Mouse (Mus musculus) forebrain, embryonic 13.5 days (tissue): Measurements from ENCODE around the gene Naa25. TPM values are rescaled to one million over a fixed set of nuclear protein-coding genes. Genes with fewer than 3 reads are reported as not detected.

Experiments
- ATAC-seq: fragments of 200-750 bp; cut with Nextera tagmentation; 2 replicates; pipeline ENCODE4 v1.8.0; 2017
- H3K27ac ChIP-seq: fragments of 300-500 bp; sonication (generic); 2 replicates; pipeline ENCODE4 v1.5.1; 2015; ENCODE audit warnings: inconsistent platforms, mild to moderate bottlenecking, moderate library complexity
- H3K27me3 ChIP-seq: fragments of 300-500 bp; sonication (generic); 2 replicates; pipeline ENCODE4 v1.6.1; 2015; ENCODE audit warnings: mild to moderate bottlenecking, inconsistent platforms
- H3K36me3 ChIP-seq: fragments of 300-500 bp; sonication (generic); 2 replicates; pipeline ENCODE4 v1.6.1; 2015; ENCODE audit warnings: mild to moderate bottlenecking, inconsistent platforms; ENCODE audit not compliant: poor library complexity, severe bottlenecking
- H3K4me1 ChIP-seq: fragments of 300-500 bp; sonication (generic); 2 replicates; pipeline ENCODE4 v1.6.1; 2015; ENCODE audit warnings: inconsistent platforms
- H3K4me2 ChIP-seq: fragments of 300-500 bp; sonication (generic); 2 replicates; pipeline ENCODE4 v1.6.1; 2015; ENCODE audit warnings: inconsistent platforms, mild to moderate bottlenecking, moderate library complexity
- H3K4me3 ChIP-seq: fragments of 300-500 bp; sonication (generic); 2 replicates; pipeline ENCODE4 v1.5.1; 2015; ENCODE audit warnings: mild to moderate bottlenecking, inconsistent platforms
- H3K9ac ChIP-seq: fragments of 300-500 bp; sonication (generic); 2 replicates; pipeline ENCODE4 v1.6.1; 2015; ENCODE audit warnings: mild to moderate bottlenecking, inconsistent platforms
- H3K9me3 ChIP-seq: fragments of 300-500 bp; sonication (generic); replicated peaks from 2 replicates; pipeline ENCODE4 v1.6.1; 2016; ENCODE audit warnings: inconsistent platforms
- WGBS: fragments of 180-500 bp; shearing (Covaris S2); methylation state at CpG from one replicate; pipeline ENCODE4 v1.1.7; 2015; 5-methylcytosine and 5-hydroxymethylcytosine counted together
- polyA plus RNA-seq: library from polyadenylated mRNA; unstranded; fragments of >200 nt; fragmentation: Nextera tagmentation; extraction: Ambion mirVana; gene quantifications from 2 replicates; pipeline ENCODE4 v1.2.1, GENCODE M21; 2015

The Naa25 gene
- polyA plus RNA-seq, 1 experiment from 2014 or later: 46.7 TPM

DNA sequence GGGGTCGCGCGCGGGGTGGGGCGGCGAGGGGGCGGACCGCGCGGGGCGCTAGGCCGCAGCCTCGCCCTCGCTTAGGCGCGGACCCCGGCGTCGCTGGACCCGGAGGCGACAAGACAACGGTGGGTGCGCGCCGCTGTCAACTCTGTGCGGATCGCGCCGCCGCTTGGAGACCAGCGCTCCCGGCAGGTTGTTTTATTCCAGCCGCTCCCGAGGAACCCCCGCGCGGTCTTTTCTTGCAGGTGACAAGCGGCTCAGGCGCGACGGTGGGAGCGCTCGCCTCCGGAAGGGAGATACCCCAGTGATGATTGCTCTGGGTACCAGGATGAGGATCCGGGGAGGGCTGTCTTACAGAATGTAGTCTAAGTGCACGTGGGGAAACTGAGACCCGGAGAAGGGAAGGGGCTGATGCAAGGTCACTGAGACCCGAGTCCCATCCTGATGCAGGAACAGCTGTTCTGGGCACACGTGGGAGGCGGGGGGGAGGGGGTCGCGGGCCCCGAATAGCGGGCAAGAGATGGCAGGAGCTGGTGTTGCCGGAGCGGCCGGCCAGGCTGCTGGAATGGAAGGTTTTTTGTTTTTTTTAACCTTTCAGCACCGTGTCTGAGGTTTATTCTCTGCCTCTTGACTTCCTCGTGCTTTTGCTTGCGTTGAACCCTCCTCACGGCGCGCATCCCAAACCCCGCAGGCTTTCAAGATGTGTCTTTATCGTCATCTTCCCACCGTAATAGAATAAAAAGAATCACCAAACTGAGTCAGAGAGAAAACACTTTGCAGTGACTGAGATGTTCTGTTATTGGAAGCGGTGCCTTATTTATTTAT, 619 bp downstream of the Naa25 start:
- no peaks in the 10 kb centered on the region for H3K27me3 ChIP-seq
- H3K4me3 ChIP-seq: peak overlapping the region; percentile 94
- peak overlapping the region; percentile 96 for H3K4me2 ChIP-seq
- H3K4me1 ChIP-seq: peaks cover 20% of the 10 kb centered on the region
- peak overlapping the region; percentile 54 for H3K27ac ChIP-seq
- H3K9me3 ChIP-seq: no peaks in the 10 kb centered on the region
- ATAC-seq: peak; percentile 85
- WGBS: under 1% methylated on average over 67 of the region's 67 CpGs
- peak overlapping the region; percentile 86 for H3K9ac ChIP-seq
- H3K36me3 ChIP-seq: peaks cover 16% of the 10 kb centered on the region; the same call in 1 of the 2 replicates

GRCm38 (mm10) chr5:121398965-121399462, 1.3 kb downstream of the Naa25 start:
- H3K36me3 ChIP-seq: peaks cover 16% of the 10 kb centered on the region; the same call in 1 of the 2 replicates
- peak overlapping the region; percentile 94 for H3K4me3 ChIP-seq
- WGBS: 59% methylated on average over 9 of the region's 9 CpGs
- H3K9ac ChIP-seq: peak overlapping the region; percentile 86
- no peak overlapping the region for H3K27ac ChIP-seq
- peak overlapping the region; percentile 96 for H3K4me2 ChIP-seq
- H3K9me3 ChIP-seq: no peaks in the 10 kb centered on the region
- peaks cover 20% of the 10 kb centered on the region for H3K4me1 ChIP-seq
- ATAC-seq: no peak
- H3K27me3 ChIP-seq: no peaks in the 10 kb centered on the region

- no peak overlapping the region for H3K27ac ChIP-seq
- no peaks in the 10 kb centered on the region for H3K27me3 ChIP-seq
- no peak for ATAC-seq
- peak overlapping the region; percentile 86; the same call in 1 of the 2 replicates for H3K9ac ChIP-seq
- peak overlapping the region; percentile 96 for H3K4me2 ChIP-seq
- H3K4me3 ChIP-seq: peak overlapping the region; percentile 94; the same call in 1 of the 2 replicates
- H3K36me3 ChIP-seq: peaks cover 16% of the 10 kb centered on the region; the same call in 1 of the 2 replicates
- H3K4me1 ChIP-seq: peaks cover 20% of the 10 kb centered on the region
- 92% methylated on average over 5 of the region's 5 CpGs for whole genome bisulfite sequencing
- H3K9me3 ChIP-seq: no peaks in the 10 kb centered on the region
Observed at GRCm38 (mm10) chr5:121399540-121399939, 1.8 kb downstream of the Naa25 start.

DNA sequence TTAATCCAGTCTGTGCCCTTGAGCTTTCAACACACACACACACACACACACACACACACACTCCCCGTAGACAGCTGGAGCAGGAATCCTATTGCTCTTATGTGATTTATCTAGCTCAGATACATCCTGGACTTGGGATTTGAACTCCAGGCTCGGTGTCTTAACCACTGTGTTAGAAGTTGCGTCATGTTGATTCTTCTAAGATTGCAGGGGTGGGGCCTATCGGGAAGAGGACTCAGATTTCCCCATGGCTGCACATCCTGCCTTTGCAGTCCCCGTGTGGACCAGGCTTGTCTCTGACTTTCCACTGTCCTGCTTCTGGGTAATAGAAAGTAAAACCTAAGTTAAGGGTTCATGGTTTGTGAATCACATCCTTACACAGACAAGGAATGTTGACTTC, 2.3 kb downstream of the Naa25 start:
- Histone ChIP-seq H3K4me3 (no peak overlapping the region), H3K9me3 (no peaks in the 10 kb centered on the region), H3K27me3 (no peaks in the 10 kb centered on the region), H3K4me1 (peaks cover 20% of the 10 kb centered on the region), H3K4me2 (no peak overlapping the region), H3K36me3 (peaks cover 16% of the 10 kb centered on the region; the same call in 1 of the 2 replicates), H3K9ac (no peak overlapping the region), H3K27ac (no peak overlapping the region)
- 88% methylated on average over 5 of the region's 5 CpGs for WGBS
- ATAC-seq: no peak

GRCm38 (mm10) chr5:121400849-121401248, 3.1 kb downstream of the Naa25 start:
- Histone ChIP-seq H3K4me3 (no peak overlapping the region), H3K9ac (no peak overlapping the region), H3K4me1 (peaks cover 20% of the 10 kb centered on the region), H3K27ac (no peak overlapping the region), H3K4me2 (no peak overlapping the region), H3K9me3 (no peaks in the 10 kb centered on the region), H3K27me3 (no peaks in the 10 kb centered on the region), H3K36me3 (peaks cover 16% of the 10 kb centered on the region; the same call in 1 of the 2 replicates)
- no peak for ATAC-seq
- WGBS: 93% methylated on average over 5 of the region's 5 CpGs

DNA sequence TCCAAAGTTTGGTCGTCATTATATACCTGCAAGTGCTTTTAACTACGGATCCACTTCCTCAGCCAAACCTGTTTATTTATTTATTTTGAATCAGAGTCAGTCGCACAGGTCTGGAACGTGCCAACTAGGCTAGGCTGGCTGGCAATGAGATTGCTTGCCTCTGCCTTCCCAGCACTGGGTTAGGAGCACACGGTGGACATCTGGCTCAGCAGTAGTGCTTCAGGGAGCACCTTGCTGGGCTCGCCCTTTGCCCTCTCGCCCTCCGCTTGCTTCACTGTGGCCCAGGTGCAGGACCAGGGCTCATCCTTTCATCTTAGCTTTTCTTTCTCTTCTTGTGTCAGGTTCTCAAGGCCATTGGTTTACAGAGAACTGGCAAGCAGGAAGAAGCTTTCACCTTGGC, 10.1 kb downstream of the Naa25 start:
- no peak overlapping the region for H3K9ac ChIP-seq
- 93% methylated on average over 8 of the region's 8 CpGs for WGBS
- peaks cover 62% of the 10 kb centered on the region for H3K36me3 ChIP-seq
- ATAC-seq: no peak
- no peaks in the 10 kb centered on the region for H3K9me3 ChIP-seq
- H3K27me3 ChIP-seq: no peaks in the 10 kb centered on the region
- H3K4me1 ChIP-seq: no peaks in the 10 kb centered on the region
- H3K4me3 ChIP-seq: no peak overlapping the region
- H3K27ac ChIP-seq: no peak overlapping the region
- no peak overlapping the region for H3K4me2 ChIP-seq

- no peak for ATAC-seq
- Histone ChIP-seq H3K9ac (no peak overlapping the region), H3K9me3 (no peaks in the 10 kb centered on the region), H3K4me1 (no peaks in the 10 kb centered on the region), H3K36me3 (peaks cover 91% of the 10 kb centered on the region), H3K27ac (no peak overlapping the region), H3K27me3 (no peaks in the 10 kb centered on the region), H3K4me2 (no peak overlapping the region), H3K4me3 (no peak overlapping the region)
- 94% methylated on average over 4 of the region's 4 CpGs for WGBS
Observed at GRCm38 (mm10) chr5:121410975-121411374, 13.2 kb downstream of the Naa25 start.

- no peaks in the 10 kb centered on the region for H3K4me1 ChIP-seq
Observed at GRCm38 (mm10) chr5:121420721-121421120, 23.0 kb downstream of the Naa25 start.

DNA sequence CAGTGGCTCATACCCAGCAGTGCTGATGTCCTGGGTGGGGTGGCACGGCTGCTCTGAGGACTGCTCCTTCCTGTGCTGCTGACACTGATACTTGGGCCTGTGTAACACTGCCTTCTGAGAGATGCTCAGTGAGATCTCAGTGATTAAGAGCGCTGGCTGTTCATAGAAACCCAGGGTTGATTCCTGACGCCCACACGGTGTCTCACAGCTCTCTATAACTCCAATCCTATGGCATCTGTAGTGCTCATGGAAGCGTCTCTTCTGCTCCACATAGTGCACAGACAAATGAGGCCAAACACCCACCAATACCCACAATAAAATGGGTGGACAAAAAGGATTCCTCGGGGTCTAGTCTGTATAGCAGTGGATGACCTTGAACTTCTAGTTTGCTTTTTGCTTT, 25.1 kb downstream of the Naa25 start:
- no peak overlapping the region for H3K27ac ChIP-seq
- no peak for ATAC-seq
- H3K4me2 ChIP-seq: no peak overlapping the region
- no peak overlapping the region for H3K9ac ChIP-seq
- H3K9me3 ChIP-seq: no peaks in the 10 kb centered on the region
- H3K4me1 ChIP-seq: no peaks in the 10 kb centered on the region
- no peaks in the 10 kb centered on the region for H3K27me3 ChIP-seq
- no peak overlapping the region for H3K4me3 ChIP-seq
- 93% methylated on average over 6 of the region's 6 CpGs for WGBS
- H3K36me3 ChIP-seq: peaks cover 98% of the 10 kb centered on the region

More at GRCm38 (mm10) chr5:121420721-121421120, 23.0 kb downstream of the Naa25 start:
- H3K4me2 ChIP-seq: no peak overlapping the region
- no peak overlapping the region for H3K27ac ChIP-seq
- WGBS: 94% methylated on average over 9 of the region's 9 CpGs
- no peak overlapping the region for H3K4me3 ChIP-seq
- no peak for ATAC-seq
- H3K9me3 ChIP-seq: no peaks in the 10 kb centered on the region
- peaks cover 98% of the 10 kb centered on the region for H3K36me3 ChIP-seq
- no peak overlapping the region for H3K9ac ChIP-seq
- H3K27me3 ChIP-seq: no peaks in the 10 kb centered on the region

DNA sequence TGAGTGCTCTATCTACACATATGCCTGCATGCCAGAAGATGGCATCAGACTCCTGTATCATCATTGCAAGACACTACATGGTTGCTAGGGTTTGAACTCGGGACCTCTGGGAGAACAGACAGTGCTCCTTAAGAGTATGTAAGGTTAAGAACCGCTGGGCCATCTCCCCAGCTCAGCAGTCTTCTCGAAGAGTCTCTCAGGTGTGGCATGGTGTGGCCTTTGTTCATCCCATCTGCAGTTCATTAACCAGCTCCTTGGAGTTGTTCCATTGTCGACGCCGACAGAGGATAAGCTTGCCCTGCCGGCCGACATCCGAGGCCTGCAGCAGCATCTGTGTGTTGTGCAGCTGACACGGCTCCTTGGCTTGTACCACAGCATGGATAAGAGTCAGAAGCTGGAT, 25.6 kb downstream of the Naa25 start:
- no peaks in the 10 kb centered on the region for H3K9me3 ChIP-seq
- H3K4me2 ChIP-seq: no peak overlapping the region
- H3K9ac ChIP-seq: no peak overlapping the region
- H3K27ac ChIP-seq: no peak overlapping the region
- no peaks in the 10 kb centered on the region for H3K27me3 ChIP-seq
- ATAC-seq: no peak
- 92% methylated on average over 10 of the region's 10 CpGs for WGBS
- no peaks in the 10 kb centered on the region for H3K4me1 ChIP-seq
- peaks cover 98% of the 10 kb centered on the region for H3K36me3 ChIP-seq
- H3K4me3 ChIP-seq: no peak overlapping the region

DNA sequence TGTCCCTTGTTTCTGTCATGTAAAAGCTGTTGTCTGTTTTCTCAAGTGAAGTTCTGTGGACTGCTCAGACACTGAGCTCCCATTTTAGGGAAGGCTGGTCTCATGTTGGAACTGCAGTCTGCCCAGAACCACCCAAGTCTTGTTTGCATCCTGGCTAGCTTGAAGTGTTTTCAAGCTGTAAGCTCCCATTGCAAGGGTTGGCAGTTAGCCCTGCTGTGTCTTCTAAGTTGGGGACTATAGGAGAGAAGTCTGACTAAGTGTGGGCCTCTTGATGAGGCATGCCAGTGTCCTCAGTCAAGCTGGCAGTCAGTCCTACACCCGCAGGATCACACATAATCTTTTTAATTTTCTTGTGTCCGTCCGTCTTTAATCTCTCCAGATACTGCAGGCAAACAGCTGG, 31.2 kb downstream of the Naa25 start:
- H3K9me3 ChIP-seq: no peaks in the 10 kb centered on the region
- H3K27ac ChIP-seq: no peak overlapping the region
- no peak overlapping the region for H3K4me3 ChIP-seq
- no peaks in the 10 kb centered on the region for H3K27me3 ChIP-seq
- H3K9ac ChIP-seq: no peak overlapping the region
- H3K4me1 ChIP-seq: no peaks in the 10 kb centered on the region
- WGBS: 96% methylated on average over 3 of the region's 3 CpGs
- no peak for ATAC-seq
- H3K36me3 ChIP-seq: peaks cover 100% of the 10 kb centered on the region
- H3K4me2 ChIP-seq: no peak overlapping the region

- no peak overlapping the region for H3K4me3 ChIP-seq
- no peak overlapping the region for H3K27ac ChIP-seq
- 90% methylated on average over 5 of the region's 5 CpGs for WGBS
- no peak for ATAC-seq
- peaks cover 93% of the 10 kb centered on the region for H3K36me3 ChIP-seq
- no peaks in the 10 kb centered on the region for H3K9me3 ChIP-seq
- no peaks in the 10 kb centered on the region for H3K4me1 ChIP-seq
- no peaks in the 10 kb centered on the region for H3K27me3 ChIP-seq
- H3K9ac ChIP-seq: no peak overlapping the region
- no peak overlapping the region for H3K4me2 ChIP-seq
Observed at GRCm38 (mm10) chr5:121438131-121438530, 40.4 kb downstream of the Naa25 start.
